Mouse (Mus musculus) layer of hippocampus, postnatal 25 days (tissue): Measurements from ENCODE around the gene Gm9964. TPM values are rescaled to one million over a fixed set of nuclear protein-coding genes. Genes with fewer than 3 reads are reported as not detected.
A peak's percentile ranks its signal among the peaks of the same experiment; 100 is the strongest.
"Not testable (repeated sequence)": the region's sequence is repeated elsewhere in the genome, so short reads cannot be mapped to it uniquely, and the experiment has no call there.

Experiments used
- DNase-seq, 2 experiments: peaks; one replicate each; pipeline ENCODE4 v3.0.0; 2022; ENCODE audit warnings: mixed read lengths in 2 of 2, low spot score in 1 of 2; ENCODE audit errors: extremely low spot score in 1 of 2
- total RNA-seq, 2 experiments: library from RNA; stranded (reverse); gene quantifications; 2 replicates each; pipeline ENCODE4 v1.2.3; 2021

Gene Gm9964
- total RNA-seq = under 1 TPM; 0.73 to 0.91 TPM

DNA sequence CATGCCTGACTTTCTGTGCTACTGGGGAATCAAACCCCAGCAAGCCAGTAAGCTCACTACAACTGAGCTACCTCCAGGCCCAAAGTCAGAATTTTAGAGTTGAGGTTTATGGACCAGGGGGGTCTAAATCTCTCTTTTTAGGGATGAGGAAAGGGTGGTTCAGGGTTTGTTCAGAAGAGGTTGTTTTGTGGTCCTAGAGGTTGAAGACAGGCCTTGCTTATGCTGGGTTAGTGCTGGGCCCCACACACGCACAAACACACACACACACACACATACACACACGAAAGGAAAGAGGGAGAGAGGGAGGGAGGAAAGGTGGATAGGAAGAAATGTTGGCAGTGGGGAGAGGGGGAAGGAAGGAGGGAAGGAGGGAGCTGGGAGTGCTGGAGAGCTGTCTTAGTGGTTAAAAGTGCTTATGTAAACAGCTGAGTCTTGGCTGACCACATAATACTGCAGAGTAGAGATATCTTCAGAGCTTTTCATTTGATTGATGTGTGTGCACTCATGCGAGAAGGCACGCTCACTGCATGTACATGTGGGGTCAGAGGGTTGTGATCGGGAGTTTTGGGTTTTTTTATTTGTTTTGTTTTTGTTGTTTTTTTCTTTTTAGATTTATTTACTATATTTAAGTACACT is at the start of gene Gm9964:
Gene Gm9964 (minus strand): TSS at position 51 of the 636 bp plus-strand sequence.
- DNase-seq = no peak

DNA sequence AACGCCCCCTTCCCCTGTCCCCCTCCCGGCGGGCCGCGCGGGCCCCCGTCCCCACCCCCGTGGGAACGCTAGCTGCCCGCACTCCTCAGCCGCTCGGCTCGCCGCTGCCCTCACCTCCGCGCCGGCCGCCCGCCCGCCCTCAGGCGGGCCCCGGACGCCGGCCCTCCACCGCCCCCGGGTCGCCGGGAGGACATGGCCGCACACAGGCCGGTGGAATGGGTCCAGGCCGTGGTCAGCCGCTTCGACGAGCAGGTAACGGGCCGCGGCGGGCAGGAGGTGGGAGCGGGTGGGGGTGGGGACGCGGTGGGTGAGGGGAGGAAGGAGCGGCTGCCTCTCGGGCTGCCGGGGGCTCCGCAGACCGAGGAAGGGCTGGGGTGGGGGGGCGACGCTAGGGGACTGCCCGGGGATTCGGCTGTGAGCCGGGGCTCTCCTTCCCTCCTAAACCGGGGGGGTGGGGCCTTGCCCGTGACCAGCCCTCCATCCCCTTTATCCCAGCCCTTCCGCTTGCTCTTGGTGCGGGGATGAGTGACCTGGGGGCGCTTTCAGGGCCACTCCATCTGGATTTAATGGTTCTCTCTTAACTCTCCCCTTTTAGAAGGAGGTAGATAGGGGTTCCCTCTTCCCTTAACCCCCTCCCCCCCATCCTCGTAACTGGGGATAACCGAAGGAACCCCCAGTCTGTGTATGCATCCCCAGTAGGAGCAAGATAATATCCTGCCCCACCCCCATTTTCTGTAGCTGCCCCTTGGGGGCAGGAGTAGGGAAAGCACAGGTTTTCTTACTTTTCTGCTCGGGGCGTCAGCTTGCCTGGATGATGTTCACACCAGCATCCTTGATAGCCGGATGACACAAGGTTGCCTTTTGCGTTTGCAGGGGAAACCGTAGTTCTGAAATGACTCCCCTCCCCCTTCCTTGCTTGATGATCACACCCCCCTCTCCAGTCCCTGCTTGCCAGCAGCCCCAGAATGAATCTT is 43.4 kb upstream of the Gm9964 start:
- DNase-seq = peak in 1 of 2 experiments; percentile 21

DNA sequence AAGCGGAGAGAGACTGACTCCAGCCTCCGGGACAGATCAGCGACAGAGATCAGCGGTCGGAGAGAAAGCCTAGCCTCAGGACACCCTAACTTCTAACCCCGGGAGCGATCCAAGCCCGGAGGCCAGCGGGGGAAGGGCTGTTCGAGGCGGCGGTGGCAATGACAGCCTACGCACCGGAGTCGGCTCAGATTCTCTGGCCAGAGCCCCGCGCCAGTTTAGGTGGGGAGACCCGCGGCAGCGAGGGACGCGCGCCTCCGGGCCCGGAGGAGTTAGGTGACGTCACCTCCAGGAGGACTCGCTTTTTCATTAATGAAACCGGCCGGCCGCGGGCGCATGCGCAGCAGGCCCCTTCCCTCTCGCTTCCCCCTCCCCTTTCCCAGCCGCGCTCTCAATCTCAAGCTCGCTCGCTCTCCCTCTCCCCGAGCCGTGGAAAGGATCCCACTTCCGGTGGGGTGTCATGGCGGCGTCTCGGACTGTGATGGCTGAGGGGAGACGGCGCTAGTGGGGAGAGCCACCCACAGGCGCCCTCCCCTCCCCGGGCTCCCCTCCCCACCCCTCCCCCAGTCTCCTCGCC is 42.6 kb upstream of the Gm9964 start, which contains the start of gene Nf1:
Gene Nf1 (plus strand): TSS at position 460 of the 574 bp plus-strand sequence.
- DNase-seq = peak; percentile 92 to 95

DNA sequence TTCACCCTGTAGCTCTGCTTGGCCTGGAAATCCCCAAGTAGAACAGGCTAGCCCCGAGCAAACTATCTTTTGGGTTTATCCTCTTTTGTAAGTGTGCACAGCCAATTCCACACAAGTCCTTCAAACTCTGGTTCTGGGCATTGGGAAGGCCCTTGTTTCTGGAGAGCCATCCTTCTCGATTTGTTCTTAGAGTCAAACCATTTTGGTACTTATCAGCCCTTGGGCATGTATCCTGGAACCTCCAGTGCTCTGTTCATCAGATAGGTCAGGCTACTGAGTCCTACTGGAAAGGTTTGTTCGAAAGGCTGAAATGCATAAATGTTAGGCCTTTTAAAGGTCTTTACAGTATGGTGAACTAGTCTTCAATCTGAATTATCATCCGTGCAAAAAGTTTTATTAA is 41.9 kb upstream of the Gm9964 start:
- DNase-seq = no peak

DNA sequence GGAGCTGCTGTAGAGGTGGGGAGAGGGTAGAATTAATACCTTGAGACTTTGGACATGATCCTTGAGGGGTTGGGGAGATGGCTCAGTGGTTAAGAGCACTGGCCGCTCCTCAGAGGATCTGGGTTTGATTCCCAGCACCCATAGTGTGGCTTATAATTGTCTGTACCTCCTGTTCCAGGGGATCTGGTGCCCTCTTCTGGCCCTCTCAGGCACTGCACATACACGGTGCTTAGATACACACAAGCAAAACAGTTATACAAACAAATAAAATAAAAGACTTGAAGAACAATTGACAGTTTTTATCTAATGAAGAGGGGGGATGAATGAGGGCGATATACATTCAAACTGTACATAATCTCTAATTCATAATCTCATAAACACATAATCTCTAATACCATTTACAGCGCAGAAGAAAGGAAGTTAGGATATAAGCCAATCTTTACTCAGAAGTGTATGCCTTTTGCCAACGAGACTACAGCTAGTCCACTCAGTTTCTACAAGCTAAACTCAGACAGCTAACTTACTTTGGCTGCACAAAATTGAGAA is 40.1 kb upstream of the Gm9964 start:
- no peak for DNase-seq

DNA sequence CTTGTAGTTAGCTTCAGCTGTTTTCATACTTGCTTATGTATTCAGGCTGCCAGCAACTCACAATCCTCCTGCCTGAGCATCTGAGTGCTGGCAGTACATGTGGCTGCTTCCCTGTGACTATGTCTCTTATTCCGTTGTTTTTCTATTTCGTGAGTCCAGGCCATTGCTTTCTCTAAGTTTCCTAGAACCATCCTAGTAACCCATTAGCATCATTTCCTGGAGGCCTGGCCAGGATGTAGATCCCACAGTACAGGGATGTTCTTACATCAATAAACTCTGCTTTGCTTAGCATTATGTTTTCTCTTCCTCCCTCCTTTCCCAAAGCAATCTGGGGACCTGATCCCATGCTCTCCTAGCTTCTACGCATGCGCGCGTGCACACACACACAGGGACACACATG is 38.4 kb upstream of the Gm9964 start:
- no peak for DNase-seq

DNA sequence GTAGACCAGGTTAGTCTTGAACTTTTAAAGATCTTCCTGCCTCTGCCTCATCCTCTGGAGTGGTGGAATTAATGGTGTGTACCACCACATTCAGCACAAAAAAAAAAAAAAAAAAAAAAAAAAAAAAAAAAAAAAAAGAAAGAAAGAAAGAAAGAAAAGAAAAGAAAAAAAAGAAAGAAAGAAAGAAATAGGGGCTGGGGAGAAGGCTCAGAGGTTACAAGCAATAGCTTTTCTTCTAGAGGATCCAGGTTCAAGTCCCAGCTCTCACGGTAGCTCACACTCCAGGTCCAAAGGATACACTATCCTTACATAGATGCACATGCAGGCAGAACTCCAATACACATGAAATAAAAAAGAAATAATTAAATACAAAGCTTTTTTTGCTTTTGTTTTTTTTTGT is 32.9 kb upstream of the Gm9964 start:
- DNase-seq = no peak

DNA sequence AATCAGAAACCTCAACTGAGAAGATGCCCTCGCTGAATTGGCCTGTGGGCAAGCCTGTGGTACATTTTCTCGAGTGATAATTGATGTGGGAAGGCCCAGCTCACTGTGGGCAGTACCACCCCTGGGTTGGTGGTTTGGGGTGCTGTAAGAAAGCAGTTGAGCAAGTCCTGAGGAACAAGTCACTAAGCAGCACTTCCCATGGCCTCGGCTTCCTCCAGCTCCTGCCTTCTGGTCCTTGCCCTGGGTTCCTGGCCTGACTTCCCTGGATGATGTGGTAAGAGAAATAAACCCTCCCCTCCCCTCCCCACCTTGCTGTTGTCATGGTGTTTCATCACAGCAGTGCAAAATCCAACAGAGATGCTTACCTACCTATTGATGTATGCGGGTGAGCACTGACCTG is 31.4 kb upstream of the Gm9964 start:
- DNase-seq = no peak

DNA sequence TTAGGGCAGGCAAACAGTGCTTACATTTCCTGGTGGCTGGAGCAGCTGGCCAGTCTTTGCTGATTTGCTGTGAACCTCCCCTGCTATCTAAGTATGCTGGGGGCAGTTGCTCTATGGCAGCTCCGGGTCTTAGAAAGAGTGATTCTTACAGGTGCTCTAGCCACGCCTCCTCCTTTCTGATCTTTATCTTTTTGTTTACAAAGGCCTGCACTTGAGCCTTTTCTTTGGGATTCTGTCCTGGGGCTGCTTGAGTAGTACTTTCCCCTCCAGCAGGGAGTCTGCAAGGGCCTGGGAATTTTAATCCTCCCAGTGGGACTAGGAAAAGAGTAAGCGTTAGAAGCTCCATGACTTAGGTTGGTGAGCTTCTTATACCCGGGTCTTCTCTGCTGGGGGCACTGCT is 30.4 kb upstream of the Gm9964 start:
- no peak for DNase-seq

DNA sequence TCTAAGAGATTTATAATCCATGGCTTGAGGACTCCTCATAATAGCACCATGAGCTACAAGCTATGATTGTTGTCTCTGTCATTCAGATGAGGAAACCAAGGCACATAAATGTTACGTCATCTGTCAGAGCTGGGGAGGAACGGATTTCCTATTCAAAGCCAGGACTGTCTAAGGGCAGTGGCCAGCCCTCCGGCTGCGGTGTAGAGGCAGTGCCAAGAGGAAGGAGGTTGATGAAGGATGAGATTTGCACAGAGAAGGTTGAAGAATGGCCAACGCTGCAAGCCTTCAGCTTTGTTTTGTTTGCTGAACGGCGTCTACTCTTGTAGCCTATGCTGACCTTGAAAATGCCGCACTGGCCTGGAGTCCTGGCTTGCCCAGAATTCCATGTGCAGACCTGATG is 29.0 kb upstream of the Gm9964 start:
- no peak for DNase-seq

DNA sequence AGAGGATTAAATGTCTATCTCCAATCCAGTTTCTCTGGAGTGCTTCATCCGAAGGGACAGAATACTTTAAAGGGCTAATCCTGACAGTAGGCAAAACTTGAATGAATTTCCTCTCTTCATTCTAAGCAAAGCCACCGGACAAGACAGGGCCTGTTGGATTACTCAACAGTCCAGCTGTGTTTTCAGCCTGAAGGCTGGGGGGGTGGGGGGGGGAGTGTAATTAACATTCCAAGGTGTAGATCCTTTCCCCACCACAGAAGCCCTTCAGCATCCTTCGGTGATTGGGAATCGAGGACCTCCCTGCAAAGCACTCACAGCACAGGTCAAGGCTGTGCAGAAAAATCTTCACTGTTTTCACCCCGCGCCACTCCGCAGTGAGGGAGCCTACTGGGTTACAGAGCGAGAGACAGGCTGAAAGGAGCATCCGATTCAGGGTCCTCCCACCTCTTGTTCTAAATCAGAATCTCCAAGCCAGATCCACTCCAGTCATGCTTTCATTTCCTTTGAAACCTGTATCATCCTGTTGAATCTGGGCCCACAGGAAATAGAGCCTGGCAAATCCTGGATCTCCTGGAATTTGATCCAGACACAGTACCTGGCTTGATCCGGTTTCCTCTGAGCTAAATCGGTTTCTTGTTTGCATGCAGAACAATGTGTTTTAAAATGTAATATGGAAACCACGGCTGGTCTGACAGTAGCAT is 27.4 kb upstream of the Gm9964 start:
- DNase-seq = no peak

DNA sequence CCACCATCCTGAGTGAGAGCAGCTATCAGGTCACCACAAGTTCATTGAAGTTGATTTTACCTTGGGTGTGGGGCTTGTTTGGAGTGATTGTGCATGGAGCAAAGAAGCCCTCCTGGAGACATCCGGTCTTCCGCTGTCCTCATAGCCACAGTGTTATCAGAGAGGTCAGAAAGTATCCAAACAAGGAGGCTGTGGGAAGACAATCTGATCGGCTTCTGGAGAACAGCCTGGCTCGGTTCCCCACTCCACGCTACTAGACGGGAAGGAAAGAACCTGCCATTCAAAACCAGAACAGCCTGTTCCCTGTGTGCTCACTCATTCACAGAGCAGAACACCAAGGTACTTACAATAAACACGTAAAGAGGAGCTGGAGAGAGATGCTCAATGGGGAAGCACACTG is 23.1 kb upstream of the Gm9964 start:
- no peak for DNase-seq

DNA sequence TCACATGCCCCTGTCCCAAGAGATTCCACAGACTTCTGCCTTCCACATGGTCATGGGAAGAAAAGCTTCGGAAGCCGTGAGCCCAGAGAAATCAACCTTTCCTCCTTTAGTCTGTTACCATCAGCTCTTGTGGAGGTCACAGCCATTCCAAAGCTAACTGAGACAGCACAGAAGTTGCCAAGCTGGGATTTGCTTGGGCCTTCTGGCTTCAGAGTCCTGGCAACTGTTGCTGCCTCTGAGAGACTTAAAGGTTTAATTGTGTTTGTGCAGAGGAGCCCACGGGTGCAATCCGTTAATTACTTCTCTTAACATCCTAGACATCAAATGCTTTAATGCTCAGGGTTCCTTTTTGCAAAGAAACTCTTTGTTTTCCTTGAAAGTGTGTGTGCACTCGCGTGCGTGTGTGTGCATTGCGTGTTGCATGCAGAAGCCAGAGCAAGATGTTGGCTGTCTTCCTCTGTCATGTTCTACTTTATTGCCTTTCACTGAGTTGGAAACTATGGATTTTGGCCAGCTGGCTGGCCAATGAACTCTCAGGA is 20.2 kb upstream of the Gm9964 start:
- DNase-seq = no peak

DNA sequence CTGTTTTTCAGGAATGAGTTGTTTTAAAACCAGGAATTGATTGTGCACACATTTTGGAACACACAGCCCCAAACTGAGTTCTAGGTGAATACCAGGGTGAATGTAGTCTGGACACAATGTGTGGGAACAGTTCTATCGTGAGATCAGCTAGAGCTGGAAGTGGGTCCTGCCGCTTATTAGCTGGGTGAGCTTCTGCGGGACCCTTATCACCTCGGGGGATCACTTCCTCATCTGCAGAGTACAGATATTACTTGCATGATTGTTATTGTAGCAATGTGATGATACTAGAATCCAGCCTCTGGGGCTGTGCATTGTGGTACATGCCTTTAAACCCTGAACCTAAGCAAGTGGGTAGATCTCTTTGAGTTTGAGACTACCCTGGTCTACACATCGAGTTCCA is 13.8 kb upstream of the Gm9964 start:
- DNase-seq = no peak

DNA sequence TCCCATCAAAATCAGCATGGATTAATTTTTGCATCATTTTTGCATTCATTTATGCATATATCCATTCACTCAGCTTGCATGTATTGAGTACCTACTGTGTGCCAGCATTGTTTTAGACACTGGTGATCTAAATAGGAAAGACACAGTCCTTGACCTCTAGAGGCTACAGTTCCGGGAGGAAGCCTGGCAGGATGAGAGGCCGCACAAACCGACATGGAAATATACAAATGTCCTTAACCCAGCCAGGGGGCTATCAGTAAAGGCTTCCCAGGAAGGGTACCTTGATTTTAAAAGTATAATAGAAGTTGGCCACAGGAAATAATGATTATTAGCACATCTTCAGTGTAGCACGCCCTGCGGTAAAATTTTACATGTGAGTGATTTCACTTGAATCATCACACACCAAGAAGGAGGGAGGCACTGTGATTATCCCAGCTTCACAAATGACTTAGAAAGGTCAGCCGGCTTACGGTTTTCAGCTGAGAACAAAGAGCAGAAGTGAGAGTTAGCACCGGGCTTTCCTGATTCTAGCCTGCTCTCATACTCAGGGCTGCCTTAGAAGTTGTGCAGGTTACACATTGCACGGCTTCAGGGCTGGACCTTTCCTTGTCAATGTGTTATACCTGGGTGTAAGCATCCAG is 11.0 kb upstream of the Gm9964 start:
- DNase-seq = no peak

DNA sequence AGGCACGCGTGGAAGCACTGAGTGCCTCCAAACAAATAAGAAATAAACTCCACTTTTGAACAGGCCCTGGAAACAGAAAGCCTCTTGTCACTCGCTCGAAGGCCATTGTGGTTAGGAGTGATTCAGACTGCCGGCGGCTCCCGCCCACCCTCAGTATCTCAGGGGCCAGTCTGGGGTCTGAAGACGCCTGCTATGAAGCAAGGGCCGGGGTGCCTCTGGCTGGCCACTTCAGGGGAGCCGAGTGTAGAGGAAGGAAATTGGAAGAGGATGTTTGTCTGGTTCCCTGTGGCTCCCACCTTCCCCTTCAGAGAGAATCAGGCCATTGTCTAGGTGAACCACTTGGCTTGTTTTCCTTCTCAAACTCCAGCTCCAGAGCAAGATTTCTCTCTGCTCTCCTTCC is 10.3 kb upstream of the Gm9964 start:
- no peak for DNase-seq

DNA sequence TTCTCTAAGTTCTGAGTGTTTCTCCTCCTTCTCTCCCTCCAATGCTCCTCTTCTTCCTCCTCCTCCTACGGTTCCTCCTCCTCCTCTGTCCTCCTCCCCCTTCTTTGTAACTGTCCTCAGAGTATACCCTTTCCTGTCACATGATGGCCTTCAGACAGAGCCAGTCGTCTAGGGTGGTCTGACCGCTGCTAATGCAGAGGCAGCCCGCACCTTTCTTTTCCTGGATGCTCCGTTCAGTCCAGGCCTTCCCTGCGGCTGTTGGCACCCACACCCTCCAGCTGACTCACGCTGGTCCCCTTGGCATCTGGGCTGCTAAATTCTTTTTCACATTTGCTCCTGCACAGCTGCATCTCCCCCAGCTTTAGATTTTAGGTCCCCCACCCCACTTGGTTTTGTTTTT is 9.8 kb upstream of the Gm9964 start:
- no peak for DNase-seq

DNA sequence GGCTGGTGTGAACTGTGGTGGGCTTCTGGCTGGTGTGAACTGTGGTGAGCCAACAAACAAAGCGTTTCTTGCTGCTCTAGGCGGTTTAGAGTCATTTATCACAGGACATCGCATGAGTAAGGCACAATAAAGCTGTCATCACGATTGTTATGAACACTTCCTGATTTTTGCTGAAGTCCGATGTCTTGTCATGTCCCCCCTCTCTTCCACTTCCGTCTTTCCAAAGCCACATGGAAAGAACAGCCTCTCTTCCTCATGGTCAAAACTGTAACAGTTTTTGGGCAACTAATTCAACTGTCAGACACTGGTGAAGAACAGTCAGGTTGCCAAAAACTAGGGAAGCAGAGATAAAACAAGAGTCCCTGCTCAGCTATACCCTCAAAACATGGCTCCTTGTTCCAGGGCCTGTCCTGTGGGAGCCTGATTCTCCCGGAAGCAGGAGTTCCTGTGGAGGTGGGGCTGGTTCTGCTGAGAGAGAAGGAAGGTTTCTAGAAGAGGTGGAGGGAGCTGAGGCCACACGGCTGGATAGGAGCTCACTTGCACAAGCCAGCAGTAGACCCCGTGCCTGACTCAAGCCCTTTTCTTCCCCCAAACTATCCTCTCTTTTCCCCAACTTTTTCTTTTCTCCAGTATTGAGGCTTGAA is 9.1 kb upstream of the Gm9964 start:
- DNase-seq = no peak

DNA sequence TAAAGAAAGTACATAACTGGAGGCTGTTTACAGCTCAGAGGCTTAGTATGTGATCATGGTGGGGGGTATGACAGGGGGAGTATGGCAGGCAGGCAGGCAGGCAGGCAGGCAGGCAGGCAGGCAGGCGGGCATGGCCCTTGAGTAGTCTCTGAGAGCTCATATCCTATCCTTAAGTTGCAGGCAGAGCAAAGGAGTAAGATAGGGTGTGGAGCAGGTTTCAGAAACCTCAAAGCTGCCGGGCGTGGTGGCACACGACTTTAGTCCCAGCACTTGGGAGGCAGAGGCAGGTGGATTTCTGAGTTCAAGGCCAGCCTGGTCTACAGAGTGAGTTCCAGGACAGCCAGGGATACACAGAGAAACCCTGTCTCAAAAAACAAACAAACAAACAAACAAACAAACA is 7.5 kb upstream of the Gm9964 start:
- DNase-seq = not testable (repeated sequence)
